Mouse (Mus musculus) liver, postnatal 0 days (tissue): ENCODE data around the gene Ano1. TPM values are rescaled to one million over a fixed set of nuclear protein-coding genes. Genes with fewer than 3 reads are reported as not detected.
A peak's percentile ranks its signal among the peaks of the same experiment; 100 is the strongest.

ENCODE experiments used
- ATAC-seq: fragments of 200-750 bp; cut with Nextera tagmentation; 2 replicates; pipeline ENCODE4 v1.8.0; 2017; ENCODE audit warnings: mild to moderate bottlenecking, moderate library complexity
- DNase-seq: peaks from one replicate; pipeline ENCODE4 v3.0.0-alpha.2; 2016
- H3K27ac ChIP-seq: fragments of 300-500 bp; sonication (generic); 2 replicates; pipeline ENCODE4 v1.5.1; 2014; ENCODE audit warnings: antibody characterized with exemption, moderate library complexity, mild to moderate bottlenecking, low read depth
- H3K27me3 ChIP-seq: fragments of 300-500 bp; sonication (generic); 2 replicates; pipeline ENCODE4 v1.6.1; 2014; ENCODE audit warnings: low read length, control low read depth, mixed read lengths; ENCODE audit not compliant: insufficient read depth
- H3K36me3 ChIP-seq: fragments of 300-500 bp; sonication (generic); replicated peaks from 2 replicates; pipeline ENCODE4 v1.6.1; 2014; ENCODE audit warnings: mild to moderate bottlenecking, control low read depth, low read length, moderate library complexity, mixed read lengths; ENCODE audit not compliant: insufficient read depth
- H3K4me1 ChIP-seq: fragments of 300-500 bp; sonication (generic); 2 replicates; pipeline ENCODE4 v1.6.1; 2014; ENCODE audit warnings: antibody characterized with exemption, mild to moderate bottlenecking, control low read depth; ENCODE audit not compliant: insufficient read depth
- H3K4me2 ChIP-seq: fragments of 300-500 bp; sonication (generic); 2 replicates; pipeline ENCODE4 v1.6.1; 2014; ENCODE audit warnings: low read depth, mild to moderate bottlenecking, low read length, moderate library complexity, mixed read lengths
- H3K4me3 ChIP-seq: fragments of 300-500 bp; sonication (generic); 2 replicates; pipeline ENCODE4 v1.5.1; 2014; ENCODE audit warnings: low read depth, low read length
- H3K9ac ChIP-seq: fragments of 300-500 bp; sonication (generic); replicated peaks from 2 replicates; pipeline ENCODE4 v1.6.1; 2014; ENCODE audit warnings: mild to moderate bottlenecking, moderate library complexity
- H3K9me3 ChIP-seq: fragments of 300-500 bp; sonication (generic); 2 replicates; pipeline ENCODE4 v1.6.1; 2016; ENCODE audit warnings: mild to moderate bottlenecking, control low read depth, low read length, mixed read lengths
- CTCF ChIP-seq: sonication (generic); IDR thresholded peaks from 2 replicates; pipeline ENCODE4 v1.5.1; 2016; ENCODE audit warnings: antibody characterized with exemption, low read depth
- EP300 ChIP-seq: IDR thresholded peaks from 2 replicates; pipeline ENCODE4 v1.6.1; 2016; ENCODE audit warnings: antibody characterized with exemption, low read depth, mild to moderate bottlenecking
- WGBS: fragments of 180-500 bp; shearing (Covaris S2); extraction: QIAGEN DNeasy Blood & Tissue Kit; methylation state at CpG from one replicate; pipeline ENCODE4 v1.1.7; 2014; ENCODE audit not compliant: insufficient replicate concordance; 5-methylcytosine and 5-hydroxymethylcytosine counted together
- polyA plus RNA-seq: library from polyadenylated mRNA; unstranded; fragments of >200 nt; fragmentation: Nextera tagmentation; extraction: Ambion mirVana; gene quantifications from 2 replicates; pipeline ENCODE4 v1.2.1, GENCODE M21; 2015

Ano1 gene
- polyA plus RNA-seq, 1 experiment from 2014 or later: 1.1 TPM

DNA sequence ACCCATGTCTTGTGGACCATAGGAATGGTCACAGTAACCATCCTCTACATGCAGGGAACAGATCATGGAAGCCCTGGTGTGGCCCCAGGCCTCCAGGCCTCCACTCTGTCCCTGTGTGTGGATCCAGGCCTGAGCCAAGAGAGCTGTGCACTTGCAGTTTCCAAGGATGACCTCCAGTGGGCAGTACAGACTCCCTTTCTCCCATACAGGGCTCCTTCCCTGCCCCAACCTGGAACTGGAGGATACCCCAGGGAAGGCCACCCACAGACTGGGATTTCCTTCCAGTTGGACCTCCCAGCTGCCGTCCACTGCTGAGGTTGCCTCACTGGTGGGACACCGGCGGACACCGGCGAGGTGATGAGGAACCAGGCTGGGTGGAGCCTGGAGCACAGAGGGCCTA is 29.6 kb upstream of the Ano1 start:
- TF ChIP-seq EP300: no peak
- TF ChIP-seq CTCF: peak; percentile 69
- no peaks in the 10 kb centered on the region for H3K9me3 ChIP-seq

DNA sequence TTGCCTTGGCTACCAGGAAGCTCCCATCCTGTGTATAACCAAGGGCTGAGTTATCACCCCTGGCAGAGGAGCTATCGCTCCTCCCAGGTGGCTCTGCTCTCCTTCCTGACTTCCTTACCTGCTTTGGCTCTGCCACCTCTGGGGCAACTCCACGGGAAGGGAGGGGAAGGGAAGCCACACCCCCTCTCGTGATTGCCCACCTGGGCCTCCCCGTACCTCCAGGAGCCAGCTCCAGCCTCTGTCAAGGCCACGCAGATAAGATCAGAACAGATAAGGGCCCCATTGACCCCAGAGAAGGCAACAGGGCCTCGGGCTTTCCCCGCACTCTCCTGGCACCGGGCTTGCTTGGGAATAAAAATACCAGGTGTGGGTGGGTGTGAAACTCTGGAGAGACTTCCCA is 28.4 kb upstream of the Ano1 start:
- Histone ChIP-seq H3K9ac (no peak overlapping the region), H3K4me3 (no peak overlapping the region), H3K4me2 (no peak overlapping the region), H3K36me3 (no peaks in the 10 kb centered on the region), H3K4me1 (peaks cover 28% of the 10 kb centered on the region), H3K27me3 (no peaks in the 10 kb centered on the region), H3K9me3 (no peaks in the 10 kb centered on the region), H3K27ac (no peak overlapping the region)
- TF ChIP-seq EP300: no peak
- TF ChIP-seq CTCF: no peak
- ATAC-seq: no peak
- WGBS: 44% methylated on average over 8 of the region's 8 CpGs
- no peak for DNase-seq

More for the DNA sequence above, 29.6 kb upstream of the Ano1 start:
- Histone ChIP-seq H3K4me3 (no peak overlapping the region), H3K27me3 (no peaks in the 10 kb centered on the region), H3K4me2 (no peak overlapping the region), H3K4me1 (peaks cover 31% of the 10 kb centered on the region), H3K27ac (no peak overlapping the region), H3K36me3 (no peaks in the 10 kb centered on the region), H3K9ac (no peak overlapping the region)
- WGBS: 69% methylated on average over 5 of the region's 5 CpGs
- DNase-seq (peak; percentile 59), ATAC-seq (peak; percentile 36)

GRCm38 (mm10) chr7:144779691-144780090 is 27.9 kb upstream of the Ano1 start:
- H3K4me1 ChIP-seq: peaks cover 25% of the 10 kb centered on the region
- no peak for ATAC-seq
- no peak for TF ChIP-seq CTCF
- TF ChIP-seq EP300: no peak

DNA sequence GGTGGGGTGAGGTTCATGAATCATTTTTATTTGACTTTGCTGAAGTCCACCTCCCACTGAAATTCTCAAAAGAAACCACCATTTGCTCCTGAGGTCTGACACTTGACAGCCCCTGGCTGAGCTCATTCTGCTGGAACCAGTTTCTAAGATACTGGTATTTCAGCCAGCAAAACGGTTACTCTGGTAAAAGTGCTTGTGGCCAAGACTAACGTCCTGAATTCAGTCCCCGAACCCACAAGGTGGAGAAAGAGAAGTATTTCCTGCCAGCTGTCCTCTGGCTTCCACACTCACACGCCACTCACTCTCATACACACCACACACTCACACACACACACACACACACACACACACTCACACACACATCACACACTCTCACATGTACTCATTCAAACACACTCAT is 26.0 kb upstream of the Ano1 start:
- DNase-seq: no peak
- no peaks in the 10 kb centered on the region for H3K9me3 ChIP-seq
- H3K9ac ChIP-seq: no peak overlapping the region
- no peaks in the 10 kb centered on the region for H3K27me3 ChIP-seq
- peaks cover 8% of the 10 kb centered on the region; the same call in 1 of the 2 replicates for H3K4me1 ChIP-seq
- TF ChIP-seq CTCF: no peak
- no peak for TF ChIP-seq EP300
- no peak overlapping the region for H3K4me3 ChIP-seq
- no peak overlapping the region for H3K4me2 ChIP-seq
- 23% methylated on average over 4 of the region's 4 CpGs for WGBS
- no peak for ATAC-seq
- H3K36me3 ChIP-seq: no peaks in the 10 kb centered on the region
- H3K27ac ChIP-seq: no peak overlapping the region

More at GRCm38 (mm10) chr7:144779691-144780090, 27.9 kb upstream of the Ano1 start:
- no peaks in the 10 kb centered on the region for H3K27me3 ChIP-seq
- no peaks in the 10 kb centered on the region for H3K36me3 ChIP-seq
- no peak overlapping the region for H3K27ac ChIP-seq
- WGBS: 44% methylated on average over 2 of the region's 2 CpGs
- H3K9ac ChIP-seq: no peak overlapping the region
- no peak for DNase-seq
- H3K9me3 ChIP-seq: no peaks in the 10 kb centered on the region
- no peak overlapping the region for H3K4me3 ChIP-seq
- H3K4me2 ChIP-seq: no peak overlapping the region

- no peaks in the 10 kb centered on the region for H3K4me1 ChIP-seq
- ATAC-seq: peak; percentile 76
- DNase-seq: peak; percentile 93
- no peaks in the 10 kb centered on the region for H3K36me3 ChIP-seq
- WGBS: 32% methylated on average over 6 of the region's 6 CpGs
- H3K27ac ChIP-seq: no peak overlapping the region
- no peak overlapping the region for H3K4me3 ChIP-seq
- no peak overlapping the region for H3K4me2 ChIP-seq
- H3K9ac ChIP-seq: no peak overlapping the region
- H3K9me3 ChIP-seq: no peaks in the 10 kb centered on the region
- TF ChIP-seq EP300: no peak
- TF ChIP-seq CTCF: peak; percentile 96
- H3K27me3 ChIP-seq: 0 out of 2 replicates have a peak, but pooled peaks cover 3% of the 10 kb centered on the region
Observed at GRCm38 (mm10) chr7:144775804-144776447, 24.2 kb upstream of the Ano1 start.

- 0 out of 2 replicates have a peak, but pooled peaks cover 3% of the 10 kb centered on the region for H3K27me3 ChIP-seq
- H3K36me3 ChIP-seq: no peaks in the 10 kb centered on the region
Observed at GRCm38 (mm10) chr7:144775214-144775613, 23.4 kb upstream of the Ano1 start.

More at GRCm38 (mm10) chr7:144775214-144775613, 23.4 kb upstream of the Ano1 start:
- H3K9ac ChIP-seq: no peak overlapping the region
- DNase-seq (no peak), ATAC-seq (no peak)
- H3K4me1 ChIP-seq: no peaks in the 10 kb centered on the region
- H3K27ac ChIP-seq: no peak overlapping the region
- TF ChIP-seq EP300 (no peak), CTCF (no peak)
- no peak overlapping the region for H3K4me3 ChIP-seq
- no peak overlapping the region for H3K4me2 ChIP-seq
- H3K9me3 ChIP-seq: no peaks in the 10 kb centered on the region
- WGBS: 76% methylated on average over 3 of the region's 3 CpGs
